Mouse (Mus musculus) testis, adult 2 months (tissue): Measurements from ENCODE around the gene 1700006A11Rik. TPM values are rescaled to one million over a fixed set of nuclear protein-coding genes. Genes with fewer than 3 reads are reported as not detected.
"Not testable (repeated sequence)": the region's sequence is repeated elsewhere in the genome, so short reads cannot be mapped to it uniquely, and the experiment has no call there.

ENCODE experiments used
- H3K27ac ChIP-seq: fragments of 200-500 bp; 2 replicates; pipeline ENCODE4 v1.5.1; 2012; ENCODE audit warnings: low read depth, low read length; ENCODE audit not compliant: control insufficient read depth, insufficient read depth
- H3K27me3 ChIP-seq: fragments of 200-500 bp; 2 replicates; pipeline ENCODE4 v1.6.1; 2012; ENCODE audit warnings: mild to moderate bottlenecking, low read length, moderate library complexity; ENCODE audit not compliant: control insufficient read depth, insufficient read depth
- H3K36me3 ChIP-seq: fragments of 200-500 bp; 2 replicates; pipeline ENCODE4 v1.6.1; 2012; ENCODE audit warnings: mild to moderate bottlenecking, low read length; ENCODE audit not compliant: control insufficient read depth, insufficient read depth
- H3K4me1 ChIP-seq: fragments of 200-500 bp; 2 replicates; pipeline ENCODE4 v1.6.1; 2012; ENCODE audit warnings: low read length; ENCODE audit not compliant: control insufficient read depth, insufficient read depth
- H3K4me3 ChIP-seq: fragments of 200-500 bp; 2 replicates; pipeline ENCODE4 v1.5.1; 2012; ENCODE audit warnings: low read depth, mild to moderate bottlenecking, low read length, moderate library complexity, mixed read lengths; ENCODE audit not compliant: control insufficient read depth
- CTCF ChIP-seq: fragments of 200-500 bp; IDR thresholded peaks from 2 replicates; pipeline ENCODE4 v1.5.1; 2012; ENCODE audit warnings: low read depth, mild to moderate bottlenecking, inconsistent platforms, low read length, moderate library complexity; ENCODE audit not compliant: control insufficient read depth, insufficient read depth, insufficient replicate concordance
- POLR2A ChIP-seq: fragments of 200-500 bp; IDR thresholded peaks from 2 replicates; pipeline ENCODE4 v1.6.1; 2012; ENCODE audit warnings: low read depth, mild to moderate bottlenecking, inconsistent platforms, low read length, moderate library complexity; ENCODE audit not compliant: control insufficient read depth
- polyA plus RNA-seq: library from polyadenylated mRNA; depleted of rRNA; stranded (reverse); fragments of >200 nt; gene quantifications from 2 replicates; pipeline ENCODE4 v1.2.3, GENCODE M21; 2012; rRNA removed

1700006A11Rik gene
- 48.0 and 75.5 TPM in 2 replicates for polyA plus RNA-seq

- peaks cover 9% of the 10 kb centered on the region for H3K4me1 ChIP-seq
- TF ChIP-seq POLR2A (no peak; the same call in 1 of the 2 replicates), CTCF (no peak)
- H3K4me3 ChIP-seq: peak within 1 kb of the TSS; percentile 89
- H3K27me3 ChIP-seq: no peaks in the 10 kb centered on the region
- no peaks in the 10 kb centered on the region for H3K36me3 ChIP-seq
- H3K27ac ChIP-seq: peak within 1 kb of the TSS; percentile 98
Observed at GRCm38 (mm10) chr3:124425940-124426339, at the start of gene 1700006A11Rik. Gene 1700006A11Rik, minus strand, starts transcription at chr3:124426040.

DNA sequence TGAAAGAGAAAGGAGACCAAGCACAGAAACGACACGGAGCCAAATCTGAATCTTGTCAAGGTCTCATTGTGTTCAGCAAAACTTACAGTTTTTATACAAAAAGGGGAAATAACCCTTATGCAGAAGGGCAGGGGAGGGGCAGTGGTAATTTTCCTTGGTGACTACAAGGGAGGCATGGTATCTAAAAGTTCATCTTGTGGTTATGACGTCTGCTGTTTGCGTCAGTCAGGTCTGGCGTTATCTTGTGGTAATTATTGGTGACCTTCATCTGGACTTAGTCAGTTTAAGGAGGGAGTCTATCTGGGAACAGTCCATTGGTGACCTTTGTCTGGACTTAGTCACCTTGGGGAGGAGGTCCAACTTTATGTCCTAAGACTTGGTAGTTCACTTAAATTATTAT, 48.5 kb upstream of the 1700006A11Rik start:
- not testable (repeated sequence) for H3K27ac ChIP-seq, H3K36me3 ChIP-seq, H3K4me3 ChIP-seq, H3K4me1 ChIP-seq, H3K27me3 ChIP-seq

DNA sequence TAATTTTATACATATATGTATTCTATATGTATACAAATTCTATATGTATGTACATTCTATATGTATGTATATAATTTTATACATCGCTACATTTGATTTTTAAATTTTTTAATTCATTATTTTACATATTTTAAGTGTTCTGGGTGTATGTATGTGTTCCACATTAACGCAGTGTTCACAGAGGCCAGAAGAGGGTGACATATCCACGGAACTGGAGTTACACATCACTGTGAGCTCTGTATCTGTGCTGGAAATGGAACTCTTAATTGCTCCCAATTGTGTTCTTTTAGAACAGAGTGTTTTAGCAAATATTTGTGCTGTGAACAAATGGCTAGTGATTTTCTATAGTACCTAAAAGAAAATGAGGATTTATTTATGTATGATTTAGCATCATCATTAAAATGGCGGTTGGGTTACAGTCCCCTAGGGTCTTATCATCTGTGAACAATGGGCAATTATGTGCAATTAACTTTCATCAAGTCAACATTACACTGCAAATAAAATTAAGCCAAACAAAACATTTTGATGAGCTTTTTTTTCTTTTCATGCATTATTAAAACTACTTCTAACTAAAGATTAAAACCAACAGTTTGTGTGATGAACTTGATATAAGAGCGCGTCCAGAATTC, 40.4 kb upstream of the 1700006A11Rik start:
- TF ChIP-seq POLR2A (no peak), CTCF (no peak)
- Histone ChIP-seq H3K27me3 (no peaks in the 10 kb centered on the region), H3K27ac (no peak overlapping the region), H3K4me1 (no peaks in the 10 kb centered on the region), H3K4me3 (no peak overlapping the region), H3K36me3 (no peaks in the 10 kb centered on the region)

GRCm38 (mm10) chr3:124392201-124392600, 33.6 kb downstream of the 1700006A11Rik start:
- TF ChIP-seq CTCF (no peak), POLR2A (no peak)
- Histone ChIP-seq H3K27ac (no peak overlapping the region), H3K4me1 (no peaks in the 10 kb centered on the region), H3K4me3 (no peak overlapping the region), H3K36me3 (no peaks in the 10 kb centered on the region), H3K27me3 (no peaks in the 10 kb centered on the region)

DNA sequence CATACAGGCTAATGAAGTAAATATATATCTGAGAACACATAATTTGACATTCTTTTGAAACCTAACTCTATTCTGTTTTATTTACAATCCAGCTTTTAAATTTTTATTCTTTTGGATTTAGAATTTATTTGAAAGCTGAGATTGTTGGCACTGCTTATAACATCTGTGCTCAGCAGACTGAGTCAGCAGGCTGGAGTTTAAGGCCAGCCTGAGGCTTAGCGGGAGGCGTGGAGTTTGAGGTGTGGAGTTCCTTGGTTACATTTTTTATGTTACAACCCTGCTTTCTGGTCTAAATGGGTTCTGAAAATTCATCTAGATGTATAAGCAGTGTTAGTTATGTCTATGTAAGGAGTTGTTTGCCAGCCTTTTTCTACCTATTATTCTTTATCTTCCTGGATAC, 35.7 kb downstream of the 1700006A11Rik start:
- Histone ChIP-seq H3K27me3 (no peaks in the 10 kb centered on the region), H3K27ac (no peak overlapping the region), H3K4me3 (no peak overlapping the region), H3K36me3 (no peaks in the 10 kb centered on the region), H3K4me1 (no peaks in the 10 kb centered on the region)
- TF ChIP-seq CTCF (no peak), POLR2A (no peak)

DNA sequence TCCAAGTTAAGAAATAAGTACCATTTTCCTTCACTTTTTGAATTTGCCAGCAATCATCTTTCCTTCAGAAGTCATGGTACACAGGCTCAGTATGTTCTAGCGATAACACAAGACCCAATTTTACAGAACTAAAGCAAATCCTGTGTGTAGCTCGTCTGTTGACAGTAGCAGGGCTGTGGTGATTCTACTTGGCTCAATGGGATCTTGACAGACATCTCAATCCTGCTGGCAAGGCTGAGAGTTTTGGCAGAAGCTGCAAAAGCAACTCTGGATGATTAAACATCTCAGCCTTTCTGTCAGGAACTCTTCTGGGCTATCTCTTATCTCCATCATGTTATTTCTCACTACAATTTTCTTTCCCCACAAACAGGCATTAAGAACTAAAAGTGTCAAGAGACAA, 36.2 kb downstream of the 1700006A11Rik start:
- H3K4me1 ChIP-seq: no peaks in the 10 kb centered on the region
- no peak overlapping the region for H3K4me3 ChIP-seq
- no peaks in the 10 kb centered on the region for H3K36me3 ChIP-seq
- no peaks in the 10 kb centered on the region for H3K27me3 ChIP-seq
- TF ChIP-seq POLR2A: no peak
- TF ChIP-seq CTCF: no peak
- H3K27ac ChIP-seq: no peak overlapping the region

GRCm38 (mm10) chr3:124385377-124385776, 40.5 kb downstream of the 1700006A11Rik start:
- not testable (repeated sequence) for H3K27ac ChIP-seq, H3K4me1 ChIP-seq, H3K27me3 ChIP-seq, H3K4me3 ChIP-seq, H3K36me3 ChIP-seq

DNA sequence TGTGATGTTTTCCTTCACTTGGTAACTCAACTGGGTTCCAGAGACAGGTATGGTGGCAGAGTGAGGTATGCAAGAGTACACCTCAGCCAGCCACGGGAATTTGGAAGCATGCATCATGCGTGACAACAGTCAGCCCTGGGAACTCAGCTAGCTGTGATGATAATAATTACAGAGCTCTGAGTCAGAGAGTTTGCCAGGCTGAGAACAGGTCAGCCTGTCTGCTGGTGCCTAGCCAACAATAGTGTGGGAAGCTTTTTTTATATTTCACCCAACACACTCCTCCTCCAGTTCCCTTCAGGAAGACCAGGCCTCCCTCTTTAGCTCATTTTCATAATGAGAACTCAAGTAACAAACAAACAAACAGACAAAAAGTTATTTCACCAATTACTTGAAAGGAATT, 53.8 kb downstream of the 1700006A11Rik start:
- no peaks in the 10 kb centered on the region for H3K36me3 ChIP-seq
- H3K4me3 ChIP-seq: no peak overlapping the region
- no peaks in the 10 kb centered on the region for H3K4me1 ChIP-seq
- TF ChIP-seq POLR2A (no peak), CTCF (no peak)
- no peaks in the 10 kb centered on the region for H3K27me3 ChIP-seq
- H3K27ac ChIP-seq: no peak overlapping the region
